Mouse (Mus musculus): ENCODE data around the gene Gnat3. TPM values are rescaled to one million over a fixed set of nuclear protein-coding genes. Genes with fewer than 3 reads are reported as not detected.

The Gnat3 gene
- polyA plus RNA-seq, 1 experiment from 2014 or later, result not detected

Other genes starting within 250 kb of the Gnat3 start
- gene Cd36, start 73.7 kb upstream of the Gnat3 start, polyA plus RNA-seq (2015; fragmentation: Nextera tagmentation; extraction: Ambion mirVana), result 29.5 and 29.8 TPM in 2 replicates

Data from liver, embryonic 15.5 days (tissue).